Mouse (Mus musculus) lung, embryonic 15.5 days (tissue): ENCODE measurements around the gene Rfx1. TPM values are rescaled to one million over a fixed set of nuclear protein-coding genes. Genes with fewer than 3 reads are reported as not detected.
A peak's percentile ranks its signal among the peaks of the same experiment; 100 is the strongest.

Experiments used
- ATAC-seq: fragments of 200-750 bp; cut with Nextera tagmentation; 2 replicates; pipeline ENCODE4 v1.8.0; 2017; ENCODE audit warnings: moderate number of reproducible peaks, borderline replicate concordance; ENCODE audit not compliant: low FRiP score, low TSS enrichment; ENCODE audit errors: extremely low read depth
- H3K27ac ChIP-seq: fragments of 300-500 bp; sonication (generic); 2 replicates; pipeline ENCODE4 v1.5.1; 2015; ENCODE audit warnings: moderate library complexity, mild to moderate bottlenecking, inconsistent platforms
- H3K27me3 ChIP-seq: fragments of 300-500 bp; sonication (generic); 2 replicates; pipeline ENCODE4 v1.6.1; 2015; ENCODE audit warnings: inconsistent platforms
- H3K36me3 ChIP-seq: fragments of 300-500 bp; sonication (generic); 2 replicates; pipeline ENCODE4 v1.6.1; 2015; ENCODE audit warnings: inconsistent platforms
- H3K4me1 ChIP-seq: fragments of 300-500 bp; sonication (generic); 2 replicates; pipeline ENCODE4 v1.6.1; 2015; ENCODE audit warnings: inconsistent platforms
- H3K4me2 ChIP-seq: fragments of 300-500 bp; sonication (generic); 2 replicates; pipeline ENCODE4 v1.6.1; 2015; ENCODE audit warnings: inconsistent platforms, mild to moderate bottlenecking, moderate library complexity
- H3K4me3 ChIP-seq: fragments of 300-500 bp; sonication (generic); 2 replicates; pipeline ENCODE4 v1.5.1; 2015; ENCODE audit warnings: mild to moderate bottlenecking, inconsistent platforms
- H3K9ac ChIP-seq: fragments of 300-500 bp; sonication (generic); 2 replicates; pipeline ENCODE4 v1.6.1; 2015; ENCODE audit warnings: inconsistent platforms
- H3K9me3 ChIP-seq: fragments of 300-500 bp; sonication (generic); 2 replicates; pipeline ENCODE4 v1.6.1; 2016; ENCODE audit warnings: inconsistent platforms
- WGBS: fragments of 180-500 bp; shearing (Covaris S2); methylation state at CpG from one replicate; pipeline ENCODE4 v1.1.7; 2015; 5-methylcytosine and 5-hydroxymethylcytosine counted together
- polyA plus RNA-seq: library from polyadenylated mRNA; unstranded; fragments of >200 nt; fragmentation: Nextera tagmentation; extraction: Ambion mirVana; gene quantifications from 2 replicates; pipeline ENCODE4 v1.2.1, GENCODE M21; 2015

The Rfx1 gene
- polyA plus RNA-seq, 1 experiment from 2014 or later = 10.6 TPM

DNA sequence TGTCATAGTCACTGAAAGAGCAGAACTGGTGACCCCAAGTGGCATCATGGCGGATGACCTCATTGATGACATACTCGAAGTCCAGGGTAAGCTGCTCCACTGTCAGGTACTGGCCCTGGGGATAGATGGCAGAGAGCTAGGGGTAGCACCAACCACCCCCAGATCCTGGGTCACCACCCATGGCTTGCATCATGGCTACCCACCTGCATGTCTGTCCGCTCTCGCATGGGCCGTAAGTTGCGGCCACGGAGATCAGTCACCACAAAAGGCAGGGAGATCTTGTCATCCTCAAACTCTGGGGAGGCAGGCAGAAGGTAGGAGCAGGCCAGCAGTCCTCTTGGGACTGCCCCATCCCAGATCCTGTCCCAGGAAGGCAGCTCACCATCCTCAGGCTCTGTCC is 31.7 kb downstream of the Rfx1 start:
- no peak overlapping the region for H3K27ac ChIP-seq
- no peak overlapping the region for H3K9ac ChIP-seq
- ATAC-seq = no peak
- 91% methylated on average over 7 of the region's 7 CpGs for WGBS
- no peaks in the 10 kb centered on the region for H3K9me3 ChIP-seq
- no peaks in the 10 kb centered on the region for H3K27me3 ChIP-seq
- H3K4me3 ChIP-seq = no peak overlapping the region
- H3K36me3 ChIP-seq = peaks cover 77% of the 10 kb centered on the region
- H3K4me2 ChIP-seq = no peak overlapping the region
- H3K4me1 ChIP-seq = peaks cover 6% of the 10 kb centered on the region

- Histone ChIP-seq H3K9ac (no peak overlapping the region), H3K27ac (no peak overlapping the region), H3K4me3 (no peak overlapping the region), H3K9me3 (no peaks in the 10 kb centered on the region), H3K36me3 (peaks cover 47% of the 10 kb centered on the region), H3K4me2 (no peak overlapping the region), H3K4me1 (peaks cover 19% of the 10 kb centered on the region), H3K27me3 (no peaks in the 10 kb centered on the region)
- WGBS = 89% methylated on average over 25 of the region's 25 CpGs
- ATAC-seq = no peak
Measured at GRCm38 (mm10) chr8:84101476-84102270, 35.0 kb downstream of the Rfx1 start.

- Histone ChIP-seq H3K4me1 (peaks cover 19% of the 10 kb centered on the region), H3K4me2 (peak overlapping the region; percentile 85), H3K36me3 (peaks cover 28% of the 10 kb centered on the region; the same call in 1 of the 2 replicates), H3K9ac (peak overlapping the region; percentile 64), H3K27me3 (no peaks in the 10 kb centered on the region), H3K9me3 (no peaks in the 10 kb centered on the region), H3K27ac (0 out of 2 replicates have a peak overlapping the region, but pooled peaks have one; percentile 77), H3K4me3 (peak overlapping the region; percentile 57)
- 36% methylated on average over 3 of the region's 3 CpGs for WGBS
- no peak for ATAC-seq
Measured at GRCm38 (mm10) chr8:84103601-84104000, 37.0 kb downstream of the Rfx1 start.

DNA sequence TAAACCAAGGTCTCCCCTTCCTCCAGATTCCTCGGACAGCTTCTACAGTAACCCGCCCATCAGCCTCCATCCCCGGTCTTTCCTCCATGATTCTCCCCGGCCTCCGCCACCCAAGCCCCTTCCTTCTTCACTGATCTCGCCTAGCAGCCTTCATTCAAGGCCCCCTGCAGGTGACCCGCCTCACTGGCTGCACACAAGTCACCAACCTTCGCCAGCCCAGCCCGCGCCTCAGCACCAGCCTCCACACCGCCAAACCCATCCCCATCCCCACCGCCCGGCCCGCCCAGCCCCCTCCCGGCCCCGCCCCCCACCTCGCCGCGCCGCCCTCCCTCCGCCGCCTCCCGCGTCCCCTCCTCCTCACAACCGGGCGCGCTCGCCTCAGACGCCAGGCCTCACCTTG is 37.6 kb downstream of the Rfx1 start:
- H3K9me3 ChIP-seq = no peaks in the 10 kb centered on the region
- H3K27ac ChIP-seq = peak overlapping the region; percentile 77
- H3K9ac ChIP-seq = peak overlapping the region; percentile 64
- H3K4me3 ChIP-seq = peak overlapping the region; percentile 57
- H3K4me2 ChIP-seq = peak overlapping the region; percentile 85
- H3K36me3 ChIP-seq = peaks cover 22% of the 10 kb centered on the region; the same call in 1 of the 2 replicates
- no peaks in the 10 kb centered on the region for H3K27me3 ChIP-seq
- peak; percentile 77 for ATAC-seq
- WGBS = 0% methylated on average over 22 of the region's 29 CpGs
- H3K4me1 ChIP-seq = peaks cover 19% of the 10 kb centered on the region

DNA sequence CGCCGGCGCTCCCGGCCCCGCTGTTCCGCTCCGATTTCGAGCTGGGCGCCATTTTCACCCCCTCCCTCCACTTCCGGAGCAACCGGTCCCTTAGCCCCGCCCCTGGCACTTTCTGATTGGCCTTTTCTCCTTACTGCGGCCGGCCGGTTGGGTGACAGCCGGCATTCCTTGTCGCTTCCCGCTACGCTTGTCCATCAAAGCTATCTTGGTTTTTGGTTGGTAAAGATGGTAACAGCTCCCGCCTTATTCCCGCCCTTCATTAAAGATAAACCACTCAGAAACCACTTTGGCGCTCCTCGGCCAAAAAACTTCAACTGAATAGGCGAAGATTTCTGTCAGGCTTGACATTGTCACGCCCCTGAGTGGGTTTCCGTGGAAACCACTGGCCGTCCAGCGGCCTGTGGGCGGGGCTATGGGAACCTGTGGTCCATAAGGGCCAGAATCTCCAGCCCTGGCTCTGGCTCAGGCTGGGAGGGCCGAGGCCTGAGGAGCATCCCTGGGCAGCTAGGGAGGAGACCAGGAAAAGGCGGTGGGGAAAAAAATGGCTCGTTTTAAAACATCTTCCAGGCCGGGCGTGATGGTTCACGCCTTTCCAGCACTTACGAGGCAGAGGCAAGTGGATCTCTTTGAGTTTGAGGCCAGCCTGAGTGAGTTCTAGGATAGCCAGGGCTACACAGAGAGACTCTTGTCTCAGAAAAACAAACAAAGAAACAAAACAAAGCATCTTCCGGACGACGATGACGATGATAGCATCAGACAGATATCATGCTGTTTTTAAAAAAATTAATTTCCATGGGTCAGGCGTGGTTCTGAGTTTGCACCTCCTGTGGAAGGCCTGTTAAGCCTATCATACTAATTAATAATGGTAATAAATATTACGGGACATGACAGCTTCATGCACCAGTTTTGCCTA is 38.3 kb downstream of the Rfx1 start, which contains the start of gene Dcaf15:
Dcaf15 (minus strand) TSS at position 72 of the 913 bp plus-strand sequence.
- peaks cover 19% of the 10 kb centered on the region for H3K4me1 ChIP-seq
- peak; percentile 97 for ATAC-seq
- WGBS = 7% methylated on average over 41 of the region's 42 CpGs

GRCm38 (mm10) chr8:84105676-84106075 is 39.0 kb downstream of the Rfx1 start:
- Histone ChIP-seq H3K27me3 (no peaks in the 10 kb centered on the region), H3K9me3 (no peaks in the 10 kb centered on the region), H3K4me3 (no peak overlapping the region), H3K9ac (no peak overlapping the region), H3K4me1 (peaks cover 19% of the 10 kb centered on the region), H3K36me3 (peaks cover 18% of the 10 kb centered on the region; the same call in 1 of the 2 replicates), H3K27ac (no peak overlapping the region), H3K4me2 (no peak overlapping the region)
- ATAC-seq = no peak
- WGBS = 81% methylated on average over 2 of the region's 2 CpGs

More for the DNA sequence above, 38.3 kb downstream of the Rfx1 start, which contains the start of gene Dcaf15:
- Histone ChIP-seq H3K4me3 (peak within 1 kb of the TSS; percentile 57), H3K27me3 (no peaks in the 10 kb centered on the region), H3K9ac (peak within 1 kb of the TSS; percentile 64), H3K4me2 (peak within 1 kb of the TSS; percentile 85), H3K27ac (peak within 1 kb of the TSS; percentile 77), H3K36me3 (peaks cover 21% of the 10 kb centered on the region; the same call in 1 of the 2 replicates), H3K9me3 (no peaks in the 10 kb centered on the region)

- Histone ChIP-seq H3K36me3 (peaks cover 12% of the 10 kb centered on the region; the same call in 1 of the 2 replicates), H3K27me3 (no peaks in the 10 kb centered on the region), H3K9me3 (no peaks in the 10 kb centered on the region), H3K4me2 (no peak overlapping the region), H3K9ac (no peak overlapping the region), H3K27ac (no peak overlapping the region), H3K4me3 (no peak overlapping the region), H3K4me1 (peaks cover 19% of the 10 kb centered on the region)
- no peak for ATAC-seq
- 89% methylated on average over 6 of the region's 6 CpGs for WGBS
Measured at GRCm38 (mm10) chr8:84106216-84107040, 39.8 kb downstream of the Rfx1 start.

DNA sequence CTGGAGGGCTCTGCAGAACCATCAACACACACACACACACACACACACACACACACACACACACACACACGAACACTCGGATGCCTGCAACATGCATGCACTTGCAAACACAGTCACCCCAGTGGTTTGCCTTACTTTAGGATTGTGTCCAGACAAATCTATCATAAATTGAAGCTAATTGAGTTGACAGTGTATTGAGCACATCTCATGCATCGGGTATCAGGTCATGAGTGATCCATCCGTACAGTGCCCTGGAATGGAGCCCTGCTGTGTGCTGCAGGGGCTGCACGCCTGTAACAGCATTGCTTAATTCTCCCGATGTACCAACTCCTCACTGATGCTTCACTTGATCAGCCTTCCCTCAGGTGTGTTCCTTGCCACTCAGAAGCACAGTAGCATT is 49.0 kb downstream of the Rfx1 start:
- H3K9me3 ChIP-seq = no peaks in the 10 kb centered on the region
- H3K4me1 ChIP-seq = no peaks in the 10 kb centered on the region
- no peak for ATAC-seq
- H3K36me3 ChIP-seq = no peaks in the 10 kb centered on the region
- no peak overlapping the region for H3K9ac ChIP-seq
- WGBS = 82% methylated on average over 6 of the region's 6 CpGs
- no peak overlapping the region for H3K4me2 ChIP-seq
- no peaks in the 10 kb centered on the region for H3K27me3 ChIP-seq
- H3K27ac ChIP-seq = no peak overlapping the region
- no peak overlapping the region for H3K4me3 ChIP-seq

DNA sequence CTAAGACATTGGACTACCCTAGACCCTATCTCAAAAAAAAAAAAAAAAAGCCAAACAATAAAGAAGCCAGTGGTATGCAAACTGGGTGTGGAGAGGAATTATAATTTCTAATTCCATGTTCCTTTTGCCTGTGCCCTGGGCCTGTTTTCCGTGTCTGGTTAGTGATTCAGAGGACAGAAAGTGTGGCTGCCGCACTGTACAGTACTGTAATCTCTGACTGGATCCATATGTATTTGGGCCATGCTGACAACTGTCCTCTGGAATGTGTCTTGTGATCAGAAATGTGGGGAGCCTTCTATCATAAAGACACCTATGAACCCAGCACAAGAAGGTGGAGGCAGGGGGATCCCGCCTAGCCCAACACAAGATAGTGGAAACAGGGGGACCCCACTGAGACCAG is 55.5 kb downstream of the Rfx1 start:
- Histone ChIP-seq H3K36me3 (no peaks in the 10 kb centered on the region), H3K27me3 (no peaks in the 10 kb centered on the region), H3K4me1 (peaks cover 5% of the 10 kb centered on the region), H3K4me3 (no peak overlapping the region), H3K9ac (no peak overlapping the region), H3K9me3 (no peaks in the 10 kb centered on the region), H3K27ac (no peak overlapping the region), H3K4me2 (no peak overlapping the region)
- WGBS = 74% methylated on average over 3 of the region's 3 CpGs
- no peak for ATAC-seq

GRCm38 (mm10) chr8:84125656-84126055 is 59.0 kb downstream of the Rfx1 start, which contains the start of gene Podnl1:
Gene Podnl1 (plus strand): TSS chr8:84125989.
- 44% methylated on average over 9 of the region's 9 CpGs for WGBS
- Histone ChIP-seq H3K27me3 (no peaks in the 10 kb centered on the region), H3K9ac (no peak within 1 kb of the TSS), H3K4me2 (no peak within 1 kb of the TSS), H3K36me3 (no peaks in the 10 kb centered on the region), H3K4me3 (no peak within 1 kb of the TSS), H3K27ac (no peak within 1 kb of the TSS), H3K9me3 (no peaks in the 10 kb centered on the region), H3K4me1 (peaks cover 11% of the 10 kb centered on the region)
- peak; percentile 53; the same call in 1 of the 2 replicates for ATAC-seq

GRCm38 (mm10) chr8:84126742-84127141 is 60.1 kb downstream of the Rfx1 start:
- Histone ChIP-seq H3K4me1 (peaks cover 11% of the 10 kb centered on the region), H3K4me2 (no peak overlapping the region), H3K36me3 (no peaks in the 10 kb centered on the region), H3K9ac (no peak overlapping the region), H3K4me3 (no peak overlapping the region), H3K27ac (no peak overlapping the region), H3K9me3 (no peaks in the 10 kb centered on the region), H3K27me3 (no peaks in the 10 kb centered on the region)
- whole genome bisulfite sequencing = 47% methylated on average over 2 of the region's 2 CpGs
- ATAC-seq = no peak
